ENCODE assay signal across 7 mouse cellular contexts in genomic region chr10:128923013-128923691, GRCm38 (mm10). TPM values are rescaled to one million over a fixed set of nuclear protein-coding genes. Genes with fewer than 3 reads are reported as not detected.
A peak's percentile ranks its signal among the peaks of the same experiment; 100 is the strongest.
DNase-seq lines count a peak whose midpoint lies in the region; ATAC-seq lines count a peak whose summit lies in the region.

No protein-coding gene starts in this region.

- H3K27me3 ChIP-seq in embryonic facial prominence, embryonic 11.5 days (ENCODE audit: control insufficient read depth, insufficient read depth, low read length), result no peaks in the 10 kb centered on the region
- H3K27me3 ChIP-seq in limb, embryonic 10.5 days (ENCODE audit: low read depth, poor library complexity, severe bottlenecking), result peaks cover 15% of the 10 kb centered on the region
- H3K27me3 ChIP-seq in midbrain, embryonic 13.5 days, result peaks cover 8% of the 10 kb centered on the region; the same call in 1 of the 2 replicates

- peak overlapping the region; percentile 73 for H3K9ac ChIP-seq in embryonic facial prominence, embryonic 11.5 days (replicated peaks; ENCODE audit: low read length)
- H3K9ac ChIP-seq in midbrain, embryonic 13.5 days (replicated peaks), result peak overlapping the region; percentile 87

- peak; percentile 92 for ATAC-seq in embryonic facial prominence, embryonic 11.5 days (replicated peaks; ENCODE audit: insufficient number of reproducible peaks, low FRiP score, low TSS enrichment, low read depth)
- ATAC-seq in granulocyte monocyte progenitor cell, adult 5-6 weeks (replicated peaks; ENCODE audit: poor library complexity, severe bottlenecking), result peak; percentile 94
- peak; percentile 97 for ATAC-seq in midbrain, embryonic 13.5 days

- WGBS in embryonic facial prominence, embryonic 11.5 days, result under 1% methylated on average over 42 of the region's 42 CpGs
- WGBS in limb, embryonic 10.5 days, result under 1% methylated on average over 42 of the region's 42 CpGs
- WGBS in midbrain, embryonic 13.5 days, result under 1% methylated on average over 39 of the region's 42 CpGs

- peak overlapping the region; percentile 86 for H3K4me3 ChIP-seq in embryonic facial prominence, embryonic 11.5 days (ENCODE audit: low read depth, low read length)
- H3K4me3 ChIP-seq in limb, embryonic 10.5 days, result peak overlapping the region; percentile 77
- H3K4me3 ChIP-seq in midbrain, embryonic 13.5 days (replicated peaks), result peak overlapping the region; percentile 92

- DNase-seq in adrenal gland, postnatal 14 days, result peak; percentile 99
- peak; percentile 91 for DNase-seq in embryonic facial prominence, embryonic 11.5 days (ENCODE audit: low spot score)
- peak; percentile 98 for DNase-seq in kidney, adult 11 months
- peak; percentile 92 for DNase-seq in limb, embryonic 10.5 days (ENCODE audit: low spot score)
- DNase-seq in spleen, adult 12 weeks (ENCODE audit: low spot score), result peak; percentile 86

- no peaks in the 10 kb centered on the region; the same call in 1 of the 2 replicates for H3K4me1 ChIP-seq in embryonic facial prominence, embryonic 11.5 days (ENCODE audit: control insufficient read depth, insufficient read depth, low read length)
- H3K4me1 ChIP-seq in limb, embryonic 10.5 days, result peaks cover 46% of the 10 kb centered on the region
- H3K4me1 ChIP-seq in midbrain, embryonic 13.5 days (replicated peaks), result peaks cover 49% of the 10 kb centered on the region

- H3K9me3 ChIP-seq in embryonic facial prominence, embryonic 11.5 days (replicated peaks; ENCODE audit: control insufficient read depth, low read length), result no peaks in the 10 kb centered on the region
- no peaks in the 10 kb centered on the region for H3K9me3 ChIP-seq in limb, embryonic 10.5 days (replicated peaks)
- H3K9me3 ChIP-seq in midbrain, embryonic 13.5 days, result no peaks in the 10 kb centered on the region

- H3K27ac ChIP-seq in embryonic facial prominence, embryonic 11.5 days (replicated peaks; ENCODE audit: low read depth, low read length), result peak overlapping the region; percentile 54
- peak overlapping the region; percentile 86 for H3K27ac ChIP-seq in limb, embryonic 10.5 days
- H3K27ac ChIP-seq in midbrain, embryonic 13.5 days, result peak overlapping the region; percentile 94

- no peaks in the 10 kb centered on the region; the same call in 1 of the 2 replicates for H3K36me3 ChIP-seq in embryonic facial prominence, embryonic 11.5 days (replicated peaks; ENCODE audit: control insufficient read depth, insufficient read depth, low read depth, low read length)
- peaks cover 9% of the 10 kb centered on the region for H3K36me3 ChIP-seq in limb, embryonic 10.5 days
- H3K36me3 ChIP-seq in midbrain, embryonic 13.5 days, result peaks cover 4% of the 10 kb centered on the region

- H3K4me2 ChIP-seq in embryonic facial prominence, embryonic 11.5 days (ENCODE audit: low read depth, low read length), result peak overlapping the region; percentile 69
- H3K4me2 ChIP-seq in midbrain, embryonic 13.5 days (replicated peaks), result peak overlapping the region; percentile 72

RNA-seq across cellular contexts. Expression of gene Rdh5, which starts 0.5 kb away (rescaled TPM):
- 10.9 and 15.5 TPM in 2 replicates for total RNA-seq in adrenal gland, postnatal 14 days (2021)
- polyA plus RNA-seq in embryonic facial prominence, embryonic 11.5 days (2014; fragmentation: Nextera tagmentation; extraction: Ambion mirVana), result 9.2 and 11.4 TPM in 2 replicates
- total RNA-seq in granulocyte monocyte progenitor cell, adult 5-6 weeks (2014; fragmentation: Nextera tagmentation), result 2.0 and 9.5 TPM in 2 replicates
- 2.4 TPM in 1 of 2 replicates, not detected in the other for total RNA-seq in granulocyte monocyte progenitor cell, adult 5-6 weeks (2017)
- 9.2 and 10.2 TPM in 2 replicates for polyA plus RNA-seq in limb, embryonic 10.5 days (2016; fragmentation: Nextera tagmentation; extraction: Ambion mirVana)
- polyA plus RNA-seq in midbrain, embryonic 13.5 days (2015; fragmentation: Nextera tagmentation; extraction: Ambion mirVana), result 14.8 and 20.9 TPM in 2 replicates

RNA-seq across cellular contexts. Expression of gene Bloc1s1, which starts 0.7 kb away (rescaled TPM):
- 220 TPM in 2 replicates for total RNA-seq in adrenal gland, postnatal 14 days (2021)
- polyA plus RNA-seq in embryonic facial prominence, embryonic 11.5 days (2014; fragmentation: Nextera tagmentation; extraction: Ambion mirVana), result 196 and 213 TPM in 2 replicates
- 124 and 140 TPM in 2 replicates for total RNA-seq in granulocyte monocyte progenitor cell, adult 5-6 weeks (2014; fragmentation: Nextera tagmentation)
- 71.3 and 86.4 TPM in 2 replicates for total RNA-seq in granulocyte monocyte progenitor cell, adult 5-6 weeks (2017)
- 168 and 182 TPM in 2 replicates for polyA plus RNA-seq in limb, embryonic 10.5 days (2016; fragmentation: Nextera tagmentation; extraction: Ambion mirVana)
- 266 and 289 TPM in 2 replicates for polyA plus RNA-seq in midbrain, embryonic 13.5 days (2015; fragmentation: Nextera tagmentation; extraction: Ambion mirVana)

RNA-seq across cellular contexts. Expression of gene Itga7, which starts 10.5 kb away (rescaled TPM):
- total RNA-seq in adrenal gland, postnatal 14 days (2021), result 18.7 and 19.0 TPM in 2 replicates
- 2.3 and 2.7 TPM in 2 replicates for polyA plus RNA-seq in embryonic facial prominence, embryonic 11.5 days (2014; fragmentation: Nextera tagmentation; extraction: Ambion mirVana)
- not detected in 2 replicates for total RNA-seq in granulocyte monocyte progenitor cell, adult 5-6 weeks (2014; fragmentation: Nextera tagmentation)
- not detected in 2 replicates for total RNA-seq in granulocyte monocyte progenitor cell, adult 5-6 weeks (2017)
- 0.15 and 0.24 TPM in 2 replicates for polyA plus RNA-seq in limb, embryonic 10.5 days (2016; fragmentation: Nextera tagmentation; extraction: Ambion mirVana)
- 1.7 and 2.5 TPM in 2 replicates for polyA plus RNA-seq in midbrain, embryonic 13.5 days (2015; fragmentation: Nextera tagmentation; extraction: Ambion mirVana)

RNA-seq across cellular contexts. Expression of gene Cd63, which starts 22.4 kb away (rescaled TPM):
- total RNA-seq in adrenal gland, postnatal 14 days (2021), result 217 and 234 TPM in 2 replicates
- 324 and 334 TPM in 2 replicates for polyA plus RNA-seq in embryonic facial prominence, embryonic 11.5 days (2014; fragmentation: Nextera tagmentation; extraction: Ambion mirVana)
- 139 and 203 TPM in 2 replicates for total RNA-seq in granulocyte monocyte progenitor cell, adult 5-6 weeks (2014; fragmentation: Nextera tagmentation)
- 123 and 185 TPM in 2 replicates for total RNA-seq in granulocyte monocyte progenitor cell, adult 5-6 weeks (2017)
- 430 and 439 TPM in 2 replicates for polyA plus RNA-seq in limb, embryonic 10.5 days (2016; fragmentation: Nextera tagmentation; extraction: Ambion mirVana)
- 127 and 141 TPM in 2 replicates for polyA plus RNA-seq in midbrain, embryonic 13.5 days (2015; fragmentation: Nextera tagmentation; extraction: Ambion mirVana)

RNA-seq across cellular contexts. Expression of gene Gdf11, which starts 31.6 kb away (rescaled TPM):
- total RNA-seq in adrenal gland, postnatal 14 days (2021), result 3.0 and 3.9 TPM in 2 replicates
- 10.5 and 10.9 TPM in 2 replicates for polyA plus RNA-seq in embryonic facial prominence, embryonic 11.5 days (2014; fragmentation: Nextera tagmentation; extraction: Ambion mirVana)
- total RNA-seq in granulocyte monocyte progenitor cell, adult 5-6 weeks (2014; fragmentation: Nextera tagmentation), result 0.21 TPM in 1 of 2 replicates, not detected in the other
- 0.15 TPM in 1 of 2 replicates, not detected in the other for total RNA-seq in granulocyte monocyte progenitor cell, adult 5-6 weeks (2017)
- 16.2 TPM in 2 replicates for polyA plus RNA-seq in limb, embryonic 10.5 days (2016; fragmentation: Nextera tagmentation; extraction: Ambion mirVana)
- polyA plus RNA-seq in midbrain, embryonic 13.5 days (2015; fragmentation: Nextera tagmentation; extraction: Ambion mirVana), result 11.2 and 11.7 TPM in 2 replicates

Comparison
In these comparisons a context has a peak if more than half of its experiments do, and no peak if none do; other contexts are left out.
1. Peak in every context shown above with its lines: DNase-seq, ATAC-seq, H3K4me3 ChIP-seq and H3K27ac ChIP-seq.